Mouse (Mus musculus) embryonic facial prominence, embryonic 12.5 days (tissue): ENCODE measurements around the gene Ankrd33b. TPM values are rescaled to one million over a fixed set of nuclear protein-coding genes. Genes with fewer than 3 reads are reported as not detected.
A peak's percentile ranks its signal among the peaks of the same experiment; 100 is the strongest.

ENCODE experiments used
- ATAC-seq: fragments of 200-750 bp; cut with Nextera tagmentation; 2 replicates; pipeline ENCODE4 v1.8.0; 2017; ENCODE audit not compliant: insufficient number of reproducible peaks, insufficient read depth, low FRiP score, low TSS enrichment
- H3K27ac ChIP-seq: fragments of 300-500 bp; sonication (generic); 2 replicates; pipeline ENCODE4 v1.5.1; 2016; ENCODE audit warnings: mild to moderate bottlenecking
- H3K27me3 ChIP-seq: fragments of 300-500 bp; sonication (generic); 2 replicates; pipeline ENCODE4 v1.6.1; 2016; ENCODE audit warnings: mild to moderate bottlenecking, moderate library complexity
- H3K36me3 ChIP-seq: fragments of 300-500 bp; sonication (generic); 2 replicates; pipeline ENCODE4 v1.6.1; 2016; ENCODE audit warnings: mild to moderate bottlenecking
- H3K4me1 ChIP-seq: fragments of 300-500 bp; sonication (generic); 2 replicates; pipeline ENCODE4 v1.6.1; 2016
- H3K4me2 ChIP-seq: fragments of 300-500 bp; sonication (generic); replicated peaks from 2 replicates; pipeline ENCODE4 v1.6.1; 2016; ENCODE audit warnings: mild to moderate bottlenecking, moderate library complexity
- H3K4me3 ChIP-seq: fragments of 300-500 bp; sonication (generic); 2 replicates; pipeline ENCODE4 v1.5.1; 2016; ENCODE audit warnings: mild to moderate bottlenecking
- H3K9ac ChIP-seq: fragments of 300-500 bp; sonication (generic); 2 replicates; pipeline ENCODE4 v1.6.1; 2016; ENCODE audit warnings: mild to moderate bottlenecking, moderate library complexity
- H3K9me3 ChIP-seq: fragments of 300-500 bp; sonication (generic); 2 replicates; pipeline ENCODE4 v1.6.1; 2016; ENCODE audit warnings: mild to moderate bottlenecking, moderate library complexity
- whole genome bisulfite sequencing: fragments of 180-500 bp; shearing (Covaris S2); methylation state at CpG from one replicate; pipeline ENCODE4 v1.1.7; 2016; 5-methylcytosine and 5-hydroxymethylcytosine counted together
- polyA plus RNA-seq: library from polyadenylated mRNA; unstranded; fragments of >200 nt; fragmentation: Nextera tagmentation; extraction: Ambion mirVana; gene quantifications from 2 replicates; pipeline ENCODE4 v1.2.1, GENCODE M21; 2016

Ankrd33b gene
- polyA plus RNA-seq, 1 experiment from 2014 or later: 0.55 TPM

- no peaks in the 10 kb centered on the region for H3K36me3 ChIP-seq
- H3K9ac ChIP-seq: no peak overlapping the region
- peaks cover 70% of the 10 kb centered on the region for H3K27me3 ChIP-seq
- peak overlapping the region; percentile 96 for H3K4me2 ChIP-seq
- H3K27ac ChIP-seq: no peak overlapping the region
- no peaks in the 10 kb centered on the region for H3K9me3 ChIP-seq
- H3K4me3 ChIP-seq: peak overlapping the region; percentile 54
- WGBS: 2% methylated on average over 37 of the region's 37 CpGs
- ATAC-seq: no peak
- peaks cover 32% of the 10 kb centered on the region for H3K4me1 ChIP-seq
Measured at GRCm38 (mm10) chr15:31365720-31366591, 1.6 kb downstream of the Ankrd33b start.

GRCm38 (mm10) chr15:31365041-31365719 is 2.3 kb downstream of the Ankrd33b start:
- H3K4me3 ChIP-seq: peak overlapping the region; percentile 54
- no peak overlapping the region for H3K27ac ChIP-seq
- no peak for ATAC-seq
- H3K4me1 ChIP-seq: peaks cover 32% of the 10 kb centered on the region
- H3K4me2 ChIP-seq: peak overlapping the region; percentile 96
- peaks cover 65% of the 10 kb centered on the region for H3K27me3 ChIP-seq
- H3K36me3 ChIP-seq: no peaks in the 10 kb centered on the region
- H3K9me3 ChIP-seq: no peaks in the 10 kb centered on the region
- WGBS: 14% methylated on average over 11 of the region's 11 CpGs
- H3K9ac ChIP-seq: no peak overlapping the region

GRCm38 (mm10) chr15:31364396-31364795 is 3.1 kb downstream of the Ankrd33b start:
- no peaks in the 10 kb centered on the region for H3K9me3 ChIP-seq
- H3K36me3 ChIP-seq: no peaks in the 10 kb centered on the region
- peaks cover 32% of the 10 kb centered on the region for H3K4me1 ChIP-seq
- H3K4me3 ChIP-seq: no peak overlapping the region
- 58% methylated on average over 6 of the region's 6 CpGs for WGBS
- ATAC-seq: no peak
- no peak overlapping the region for H3K27ac ChIP-seq
- H3K9ac ChIP-seq: no peak overlapping the region
- H3K4me2 ChIP-seq: no peak overlapping the region
- peaks cover 60% of the 10 kb centered on the region for H3K27me3 ChIP-seq

- Histone ChIP-seq H3K4me3 (no peak overlapping the region), H3K27me3 (peaks cover 56% of the 10 kb centered on the region), H3K9me3 (no peaks in the 10 kb centered on the region), H3K36me3 (no peaks in the 10 kb centered on the region), H3K4me1 (peaks cover 29% of the 10 kb centered on the region), H3K9ac (no peak overlapping the region), H3K4me2 (no peak overlapping the region), H3K27ac (no peak overlapping the region)
- ATAC-seq: no peak
- 67% methylated on average over 8 of the region's 8 CpGs for WGBS
Measured at GRCm38 (mm10) chr15:31363981-31364361, 3.6 kb downstream of the Ankrd33b start.

- H3K36me3 ChIP-seq: no peaks in the 10 kb centered on the region
- no peak overlapping the region for H3K4me3 ChIP-seq
- peaks cover 51% of the 10 kb centered on the region for H3K27me3 ChIP-seq
- WGBS: 79% methylated on average over 13 of the region's 13 CpGs
- no peak overlapping the region for H3K4me2 ChIP-seq
- ATAC-seq: no peak
- H3K4me1 ChIP-seq: peaks cover 27% of the 10 kb centered on the region
- H3K27ac ChIP-seq: no peak overlapping the region
- H3K9me3 ChIP-seq: no peaks in the 10 kb centered on the region
- no peak overlapping the region for H3K9ac ChIP-seq
Measured at GRCm38 (mm10) chr15:31363241-31363980, 4.1 kb downstream of the Ankrd33b start.

GRCm38 (mm10) chr15:31361259-31361853 is 6.2 kb downstream of the Ankrd33b start:
- no peak overlapping the region for H3K9ac ChIP-seq
- no peaks in the 10 kb centered on the region for H3K9me3 ChIP-seq
- no peak overlapping the region for H3K4me2 ChIP-seq
- no peak for ATAC-seq
- H3K4me3 ChIP-seq: no peak overlapping the region
- peaks cover 32% of the 10 kb centered on the region for H3K27me3 ChIP-seq
- H3K36me3 ChIP-seq: no peaks in the 10 kb centered on the region
- peaks cover 13% of the 10 kb centered on the region for H3K4me1 ChIP-seq
- WGBS: 80% methylated on average over 9 of the region's 9 CpGs
- no peak overlapping the region for H3K27ac ChIP-seq

DNA sequence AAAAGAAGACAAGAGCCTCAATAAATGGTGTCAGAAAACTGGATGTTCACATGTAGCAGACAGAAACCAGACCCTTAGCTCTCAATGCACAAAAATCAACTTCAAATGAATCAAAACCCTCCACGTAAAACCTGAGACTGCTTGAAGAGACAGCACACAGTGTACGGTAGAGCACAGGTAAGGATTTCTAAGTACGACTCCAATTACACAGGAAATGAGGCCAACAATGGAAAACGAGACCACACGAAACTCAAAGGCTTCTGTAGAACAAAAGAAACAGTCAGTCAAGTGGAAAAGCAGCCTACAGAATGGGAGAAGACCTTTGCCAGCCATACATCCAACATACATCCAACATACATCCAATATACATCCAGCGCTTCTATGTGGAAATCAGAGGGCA is 6.9 kb downstream of the Ankrd33b start:
- WGBS: 74% methylated on average over 6 of the region's 6 CpGs
- no peak for ATAC-seq
- Histone ChIP-seq H3K9ac (no peak overlapping the region), H3K4me2 (no peak overlapping the region), H3K4me1 (peaks cover 5% of the 10 kb centered on the region), H3K27ac (no peak overlapping the region), H3K27me3 (peaks cover 24% of the 10 kb centered on the region), H3K36me3 (no peaks in the 10 kb centered on the region), H3K9me3 (no peaks in the 10 kb centered on the region), H3K4me3 (no peak overlapping the region)

DNA sequence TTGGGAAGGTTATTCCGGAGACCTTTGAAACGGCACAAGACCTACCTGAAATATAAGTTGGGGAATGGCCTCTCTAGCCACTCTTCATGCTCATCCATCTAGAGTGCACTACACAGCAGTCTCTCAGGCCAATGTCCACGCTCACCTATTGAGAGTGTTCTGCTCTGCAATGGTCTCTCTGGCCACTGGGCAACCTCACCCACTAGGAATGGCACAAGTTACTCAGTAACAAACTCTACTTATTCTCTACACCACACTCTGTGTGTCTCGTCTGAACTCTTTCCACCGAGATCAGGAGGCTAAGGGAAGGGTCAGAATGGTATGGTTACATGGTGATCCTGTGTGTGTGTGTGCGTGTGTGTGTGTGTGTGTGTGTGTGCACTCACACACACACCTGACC is 7.7 kb downstream of the Ankrd33b start:
- Histone ChIP-seq H3K9me3 (no peaks in the 10 kb centered on the region), H3K4me3 (no peak overlapping the region), H3K4me1 (no peaks in the 10 kb centered on the region), H3K36me3 (no peaks in the 10 kb centered on the region), H3K4me2 (no peak overlapping the region), H3K27me3 (peaks cover 16% of the 10 kb centered on the region), H3K9ac (no peak overlapping the region), H3K27ac (no peak overlapping the region)
- no peak for ATAC-seq
- 86% methylated on average over 6 of the region's 6 CpGs for WGBS

DNA sequence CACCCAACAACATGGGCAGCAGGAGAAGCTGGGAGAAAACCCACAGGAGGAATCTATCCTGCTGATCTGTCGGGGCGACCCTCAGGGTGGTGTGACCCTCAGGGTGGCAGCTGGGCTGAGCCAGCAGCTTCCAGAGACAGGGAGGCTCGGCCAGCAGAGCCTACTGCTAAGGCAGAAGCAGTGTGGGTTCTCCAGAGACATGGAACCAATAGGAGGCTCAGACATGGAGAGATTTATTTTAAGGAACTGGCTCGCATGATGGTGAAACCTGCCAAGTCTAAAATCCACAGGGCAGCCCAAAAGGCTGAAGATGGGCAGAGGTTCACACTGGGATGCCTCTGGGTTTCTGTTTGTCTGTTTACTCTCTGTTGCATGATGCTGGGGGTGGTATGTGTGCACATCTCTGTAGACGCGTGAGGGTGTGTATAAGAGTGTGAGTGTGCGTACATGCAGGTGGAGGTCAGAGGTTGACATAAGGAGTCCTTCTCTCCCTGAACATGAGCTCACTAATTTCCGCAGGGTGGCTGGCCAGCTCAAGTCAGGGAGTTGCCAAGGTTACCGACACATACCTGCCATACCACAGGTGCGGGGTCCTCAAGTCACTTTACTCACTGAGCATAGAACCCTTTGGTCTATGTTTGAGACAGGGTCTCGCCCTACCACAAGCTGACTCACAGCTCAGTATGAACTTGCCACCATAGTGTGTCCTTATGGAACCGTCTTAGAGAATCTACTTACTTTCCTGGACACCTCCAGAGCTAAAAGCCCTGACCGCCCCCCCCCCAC is 14.8 kb downstream of the Ankrd33b start:
- H3K9ac ChIP-seq: no peak overlapping the region
- H3K36me3 ChIP-seq: no peaks in the 10 kb centered on the region
- no peak overlapping the region for H3K27ac ChIP-seq
- no peaks in the 10 kb centered on the region for H3K9me3 ChIP-seq
- no peaks in the 10 kb centered on the region for H3K27me3 ChIP-seq
- WGBS: 84% methylated on average over 13 of the region's 13 CpGs
- H3K4me2 ChIP-seq: no peak overlapping the region
- H3K4me1 ChIP-seq: no peaks in the 10 kb centered on the region
- H3K4me3 ChIP-seq: no peak overlapping the region
- no peak for ATAC-seq

DNA sequence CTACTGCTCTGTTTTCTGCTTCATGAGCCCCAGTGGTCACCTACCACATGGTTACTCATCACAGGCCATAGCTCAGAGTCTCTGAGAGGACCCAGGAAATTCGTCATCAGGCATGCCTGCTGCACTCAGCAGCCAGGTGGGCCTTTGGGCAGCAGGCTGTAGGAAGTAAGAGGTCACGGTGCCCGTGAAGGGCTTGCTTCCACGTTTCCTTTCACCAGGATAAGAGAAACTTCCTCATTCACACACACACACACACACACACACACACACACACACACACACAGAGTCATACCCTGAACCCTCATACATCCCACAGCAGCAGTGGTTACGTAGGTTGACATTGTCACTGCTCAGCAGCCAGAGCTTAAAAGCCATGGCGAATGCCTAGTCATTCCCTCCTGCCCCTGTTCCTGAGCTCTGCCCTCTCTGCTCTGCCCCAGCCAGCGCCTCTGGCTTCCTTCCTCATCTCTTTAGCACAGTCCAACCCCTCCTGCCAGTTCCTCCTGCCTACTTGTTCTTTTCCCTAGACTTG is 17.6 kb downstream of the Ankrd33b start:
- no peak overlapping the region for H3K4me2 ChIP-seq
- no peak overlapping the region for H3K9ac ChIP-seq
- ATAC-seq: no peak
- no peaks in the 10 kb centered on the region for H3K4me1 ChIP-seq
- no peaks in the 10 kb centered on the region for H3K36me3 ChIP-seq
- H3K27me3 ChIP-seq: no peaks in the 10 kb centered on the region
- H3K4me3 ChIP-seq: no peak overlapping the region
- H3K9me3 ChIP-seq: no peaks in the 10 kb centered on the region
- 75% methylated on average over 7 of the region's 7 CpGs for WGBS
- H3K27ac ChIP-seq: no peak overlapping the region

DNA sequence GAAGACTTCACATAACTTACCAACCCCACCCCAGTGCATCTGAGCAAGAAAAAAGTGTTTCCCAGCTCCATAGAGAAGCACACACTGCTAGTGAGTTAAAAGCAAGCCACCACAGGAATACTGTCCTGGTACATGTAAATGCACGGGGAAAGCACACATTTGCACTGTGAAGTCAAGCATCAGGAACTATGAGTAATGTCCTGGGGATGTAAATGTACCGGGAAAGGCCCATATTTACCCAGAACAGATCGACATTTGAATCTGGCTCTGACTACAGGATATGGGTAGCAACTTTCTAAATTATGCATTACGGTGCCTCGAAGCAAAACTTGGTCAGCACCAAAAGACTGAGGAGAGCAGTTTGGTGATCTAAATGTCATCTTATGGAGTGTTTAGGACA is 18.5 kb downstream of the Ankrd33b start:
- H3K4me3 ChIP-seq: no peak overlapping the region
- H3K36me3 ChIP-seq: no peaks in the 10 kb centered on the region
- ATAC-seq: no peak
- 85% methylated on average over 5 of the region's 5 CpGs for WGBS
- no peaks in the 10 kb centered on the region for H3K27me3 ChIP-seq
- H3K4me2 ChIP-seq: no peak overlapping the region
- no peak overlapping the region for H3K27ac ChIP-seq
- no peak overlapping the region for H3K9ac ChIP-seq
- no peaks in the 10 kb centered on the region for H3K9me3 ChIP-seq
- H3K4me1 ChIP-seq: no peaks in the 10 kb centered on the region
